Mouse (Mus musculus): Measurements from ENCODE around the gene Pdcd1lg2.

Pdcd1lg2 gene

GRCm38 (mm10) chr19:29418661-29419115 lies 8.0 kb downstream of the Pdcd1lg2 start:
- no peak for DNase-seq (ENCODE audit: low read depth, low spot score)

GRCm38 (mm10) chr19:29419506-29419905 lies 8.8 kb downstream of the Pdcd1lg2 start:
- DNase-seq (ENCODE audit: low read depth, low spot score), result no peak

- DNase-seq (ENCODE audit: low read depth, low spot score), result no peak
Measured at GRCm38 (mm10) chr19:29419946-29420345, 9.2 kb downstream of the Pdcd1lg2 start.

GRCm38 (mm10) chr19:29420397-29420796 lies 9.7 kb downstream of the Pdcd1lg2 start:
- DNase-seq (ENCODE audit: low read depth, low spot score), result no peak

- DNase-seq (ENCODE audit: low read depth, low spot score), result no peak
Measured at GRCm38 (mm10) chr19:29422013-29422645, 11.4 kb downstream of the Pdcd1lg2 start.

GRCm38 (mm10) chr19:29422796-29423195 lies 12.1 kb downstream of the Pdcd1lg2 start:
- DNase-seq (ENCODE audit: low read depth, low spot score), result no peak

GRCm38 (mm10) chr19:29430516-29430915 lies 19.8 kb downstream of the Pdcd1lg2 start:
- DNase-seq (ENCODE audit: low read depth, low spot score), result no peak

GRCm38 (mm10) chr19:29430953-29431352 lies 20.2 kb downstream of the Pdcd1lg2 start:
- no peak for DNase-seq (ENCODE audit: low read depth, low spot score)

GRCm38 (mm10) chr19:29436793-29437479 lies 26.2 kb downstream of the Pdcd1lg2 start:
- DNase-seq (ENCODE audit: low read depth, low spot score), result no peak

- no peak for DNase-seq (ENCODE audit: low read depth, low spot score)
Measured at GRCm38 (mm10) chr19:29437849-29438248, 27.1 kb downstream of the Pdcd1lg2 start.

- no peak for DNase-seq (ENCODE audit: low read depth, low spot score)
Measured at GRCm38 (mm10) chr19:29439242-29439641, 28.5 kb downstream of the Pdcd1lg2 start.

- no peak for DNase-seq (ENCODE audit: low read depth, low spot score)
Measured at GRCm38 (mm10) chr19:29442492-29442891, 31.8 kb downstream of the Pdcd1lg2 start.

GRCm38 (mm10) chr19:29444364-29444763 lies 33.6 kb downstream of the Pdcd1lg2 start:
- no peak for DNase-seq (ENCODE audit: low read depth, low spot score)

GRCm38 (mm10) chr19:29448373-29448772 lies 37.7 kb downstream of the Pdcd1lg2 start:
- DNase-seq (ENCODE audit: low read depth, low spot score), result no peak

GRCm38 (mm10) chr19:29450376-29450775 lies 39.7 kb downstream of the Pdcd1lg2 start:
- DNase-seq (ENCODE audit: low read depth, low spot score), result no peak

- no peak for DNase-seq (ENCODE audit: low read depth, low spot score)
Measured at GRCm38 (mm10) chr19:29454141-29454601, 43.5 kb downstream of the Pdcd1lg2 start.

- DNase-seq (ENCODE audit: low read depth, low spot score), result no peak
Measured at GRCm38 (mm10) chr19:29455156-29455555, 44.4 kb downstream of the Pdcd1lg2 start.

- no peak for DNase-seq (ENCODE audit: low read depth, low spot score)
Measured at GRCm38 (mm10) chr19:29457982-29458381, 47.3 kb downstream of the Pdcd1lg2 start.

- DNase-seq (ENCODE audit: low read depth, low spot score), result no peak
Measured at GRCm38 (mm10) chr19:29462462-29462861, 51.7 kb downstream of the Pdcd1lg2 start.

GRCm38 (mm10) chr19:29463645-29464395 lies 53.1 kb downstream of the Pdcd1lg2 start:
- no peak for DNase-seq (ENCODE audit: low read depth, low spot score)

- no peak for DNase-seq (ENCODE audit: low read depth, low spot score)
Measured at GRCm38 (mm10) chr19:29466819-29467218, 56.1 kb downstream of the Pdcd1lg2 start.

GRCm38 (mm10) chr19:29468941-29469685 lies 58.4 kb downstream of the Pdcd1lg2 start:
- no peak for DNase-seq (ENCODE audit: low read depth, low spot score)

Data from ES-CJ7 (cell line).